Mouse (Mus musculus) midbrain, embryonic 14.5 days (tissue): ENCODE measurements at regions not wholly inside any gene's neighbourhood (a gene's known extent, or its start where the extent isn't known, plus 50 kb on each side); places are given as distances from the start of the nearest gene placed in this dataset.

ENCODE experiments used
- ATAC-seq: fragments of 200-750 bp; cut with Nextera tagmentation; 2 replicates; pipeline ENCODE4 v1.8.0; 2017; ENCODE audit warnings: moderate number of reproducible peaks, moderate library complexity; ENCODE audit not compliant: low FRiP score, low TSS enrichment
- DNase-seq: peaks from one replicate; pipeline ENCODE4 v3.0.0-alpha.2; 2015
- H3K27ac ChIP-seq: fragments of 300-500 bp; sonication (generic); replicated peaks from 2 replicates; pipeline ENCODE4 v1.5.1; 2014; ENCODE audit warnings: mild to moderate bottlenecking, low read depth, low read length, moderate library complexity
- H3K27me3 ChIP-seq: fragments of 300-500 bp; sonication (generic); 2 replicates; pipeline ENCODE4 v1.6.1; 2014; ENCODE audit warnings: low read length, control low read depth, mixed read lengths; ENCODE audit not compliant: control insufficient read depth, insufficient read depth
- H3K36me3 ChIP-seq: fragments of 300-500 bp; sonication (generic); 2 replicates; pipeline ENCODE4 v1.6.1; 2014; ENCODE audit warnings: low read length, control low read depth; ENCODE audit not compliant: control insufficient read depth, insufficient read depth
- H3K4me1 ChIP-seq: fragments of 300-500 bp; sonication (generic); 2 replicates; pipeline ENCODE4 v1.6.1; 2014; ENCODE audit warnings: mild to moderate bottlenecking, antibody characterized with exemption, low read length, control low read depth; ENCODE audit not compliant: control insufficient read depth, insufficient read depth
- H3K4me2 ChIP-seq: fragments of 300-500 bp; sonication (generic); 2 replicates; pipeline ENCODE4 v1.6.1; 2014; ENCODE audit warnings: mild to moderate bottlenecking, low read length, moderate library complexity
- H3K4me3 ChIP-seq: fragments of 300-500 bp; sonication (generic); replicated peaks from 2 replicates; pipeline ENCODE4 v1.5.1; 2014; ENCODE audit warnings: low read depth, low read length
- H3K9ac ChIP-seq: fragments of 300-500 bp; sonication (generic); replicated peaks from 2 replicates; pipeline ENCODE4 v1.6.1; 2014; ENCODE audit warnings: mild to moderate bottlenecking, low read length, moderate library complexity
- H3K9me3 ChIP-seq: fragments of 300-500 bp; sonication (generic); 2 replicates; pipeline ENCODE4 v1.6.1; 2016; ENCODE audit warnings: low read length, control low read depth, mixed read lengths; ENCODE audit not compliant: control insufficient read depth
- WGBS: fragments of 180-500 bp; shearing (Covaris S2); extraction: QIAGEN DNeasy Blood & Tissue Kit; methylation state at CpG from one replicate; pipeline ENCODE4 v1.1.7; 2014; 5-methylcytosine and 5-hydroxymethylcytosine counted together

GRCm38 (mm10) chr2:45184704-45185620 lies 67.8 kb upstream of the Zeb2 start:
- H3K4me1 ChIP-seq: peaks cover 10% of the 10 kb centered on the region
- peak overlapping the region; percentile 9; the same call in 1 of the 2 replicates for H3K4me3 ChIP-seq
- H3K27ac ChIP-seq: peak overlapping the region; percentile 45; the same call in 1 of the 2 replicates
- ATAC-seq: no peak
- DNase-seq: peak; percentile 76
- H3K9me3 ChIP-seq: no peaks in the 10 kb centered on the region
- H3K4me2 ChIP-seq: peak overlapping the region; percentile 48
- peak overlapping the region; percentile 16; the same call in 1 of the 2 replicates for H3K9ac ChIP-seq
- no peaks in the 10 kb centered on the region for H3K36me3 ChIP-seq
- WGBS: 4% methylated on average over 18 of the region's 18 CpGs
- no peaks in the 10 kb centered on the region for H3K27me3 ChIP-seq

- Histone ChIP-seq H3K4me2 (no peak overlapping the region), H3K36me3 (no peaks in the 10 kb centered on the region), H3K9me3 (no peaks in the 10 kb centered on the region), H3K27ac (no peak overlapping the region), H3K9ac (no peak overlapping the region), H3K27me3 (no peaks in the 10 kb centered on the region), H3K4me1 (peaks cover 10% of the 10 kb centered on the region), H3K4me3 (no peak overlapping the region)
- 15% methylated on average over 6 of the region's 6 CpGs for WGBS
- no peak for DNase-seq
- no peak; the same call in 1 of the 2 replicates for ATAC-seq
Measured at GRCm38 (mm10) chr2:45184149-45184548, 67.0 kb upstream of the Zeb2 start.

- H3K27ac ChIP-seq: no peak overlapping the region
- H3K9ac ChIP-seq: no peak overlapping the region
- ATAC-seq (no peak), DNase-seq (no peak)
- no peaks in the 10 kb centered on the region for H3K36me3 ChIP-seq
- H3K9me3 ChIP-seq: no peaks in the 10 kb centered on the region
- H3K4me3 ChIP-seq: no peak overlapping the region
- no peak overlapping the region for H3K4me2 ChIP-seq
- peaks cover 10% of the 10 kb centered on the region for H3K4me1 ChIP-seq
- WGBS: 41% methylated on average over 1 of the region's 1 CpGs
- no peaks in the 10 kb centered on the region for H3K27me3 ChIP-seq
Measured at GRCm38 (mm10) chr2:45182876-45183275, 65.7 kb upstream of the Zeb2 start.

GRCm38 (mm10) chr2:45181552-45181951 lies 64.4 kb upstream of the Zeb2 start:
- Histone ChIP-seq H3K36me3 (no peaks in the 10 kb centered on the region), H3K27me3 (no peaks in the 10 kb centered on the region), H3K4me2 (no peak overlapping the region), H3K27ac (no peak overlapping the region), H3K4me1 (peaks cover 10% of the 10 kb centered on the region), H3K9me3 (no peaks in the 10 kb centered on the region), H3K4me3 (no peak overlapping the region), H3K9ac (no peak overlapping the region)
- DNase-seq: peak; percentile 51
- no peak for ATAC-seq
- 51% methylated on average over 7 of the region's 7 CpGs for WGBS

GRCm38 (mm10) chr2:45178849-45179453 lies 61.8 kb upstream of the Zeb2 start:
- H3K27ac ChIP-seq: no peak overlapping the region
- H3K27me3 ChIP-seq: no peaks in the 10 kb centered on the region
- DNase-seq (no peak), ATAC-seq (no peak)
- no peaks in the 10 kb centered on the region; the same call in 1 of the 2 replicates for H3K4me1 ChIP-seq
- H3K4me2 ChIP-seq: no peak overlapping the region
- no peak overlapping the region for H3K9ac ChIP-seq
- H3K9me3 ChIP-seq: no peaks in the 10 kb centered on the region
- no peaks in the 10 kb centered on the region for H3K36me3 ChIP-seq
- WGBS: 67% methylated on average over 1 of the region's 1 CpGs
- no peak overlapping the region for H3K4me3 ChIP-seq

- Histone ChIP-seq H3K27me3 (no peaks in the 10 kb centered on the region), H3K36me3 (no peaks in the 10 kb centered on the region), H3K4me1 (peaks cover 6% of the 10 kb centered on the region; the same call in 1 of the 2 replicates), H3K4me2 (no peak overlapping the region), H3K4me3 (no peak overlapping the region), H3K9ac (no peak overlapping the region), H3K27ac (no peak overlapping the region), H3K9me3 (no peaks in the 10 kb centered on the region)
- ATAC-seq (no peak), DNase-seq (no peak)
- WGBS: 73% methylated on average over 8 of the region's 8 CpGs
Measured at GRCm38 (mm10) chr2:45172382-45172781, 55.2 kb upstream of the Zeb2 start.

GRCm38 (mm10) chr2:45171520-45172173 lies 54.5 kb upstream of the Zeb2 start:
- Histone ChIP-seq H3K9me3 (no peaks in the 10 kb centered on the region), H3K4me2 (no peak overlapping the region), H3K36me3 (no peaks in the 10 kb centered on the region), H3K27ac (no peak overlapping the region; the same call in 1 of the 2 replicates), H3K27me3 (no peaks in the 10 kb centered on the region), H3K4me1 (peaks cover 6% of the 10 kb centered on the region; the same call in 1 of the 2 replicates), H3K9ac (no peak overlapping the region), H3K4me3 (no peak overlapping the region)
- WGBS: 38% methylated on average over 12 of the region's 12 CpGs
- ATAC-seq (0 out of 2 replicates have a peak, but pooled peaks have one; percentile 24), DNase-seq (peak; percentile 40)

GRCm38 (mm10) chr2:45170272-45170671 lies 53.1 kb upstream of the Zeb2 start:
- 36% methylated on average over 3 of the region's 3 CpGs for WGBS

More at GRCm38 (mm10) chr2:45170272-45170671, 53.1 kb upstream of the Zeb2 start:
- no peaks in the 10 kb centered on the region for H3K36me3 ChIP-seq
- DNase-seq (no peak), ATAC-seq (peak; percentile 40; the same call in 1 of the 2 replicates)
- H3K4me2 ChIP-seq: no peak overlapping the region
- no peak overlapping the region for H3K4me3 ChIP-seq
- peaks cover 6% of the 10 kb centered on the region; the same call in 1 of the 2 replicates for H3K4me1 ChIP-seq
- H3K9ac ChIP-seq: no peak overlapping the region
- H3K27me3 ChIP-seq: no peaks in the 10 kb centered on the region
- no peak overlapping the region for H3K27ac ChIP-seq
- H3K9me3 ChIP-seq: no peaks in the 10 kb centered on the region
